Mouse (Mus musculus) monocyte, adult 2 months (primary cell): ENCODE measurements around the gene Rpsa.
"Not testable (repeated sequence)": the region's sequence is repeated elsewhere in the genome, so short reads cannot be mapped to it uniquely, and the experiment has no call there.

ENCODE experiments used
- DNase-seq, 2 experiments: peaks; one replicate each; pipeline ENCODE4 v3.0.0; 2022; ENCODE audit warnings: low spot score in 2 of 2, low read depth in 1 of 2

The Rpsa gene

GRCm38 (mm10) chr9:120127538-120128251 lies at the start of gene Rpsa:
TSS of gene Rpsa (plus strand) at chr9:120127689.
- peak; percentile 95 for DNase-seq

DNA sequence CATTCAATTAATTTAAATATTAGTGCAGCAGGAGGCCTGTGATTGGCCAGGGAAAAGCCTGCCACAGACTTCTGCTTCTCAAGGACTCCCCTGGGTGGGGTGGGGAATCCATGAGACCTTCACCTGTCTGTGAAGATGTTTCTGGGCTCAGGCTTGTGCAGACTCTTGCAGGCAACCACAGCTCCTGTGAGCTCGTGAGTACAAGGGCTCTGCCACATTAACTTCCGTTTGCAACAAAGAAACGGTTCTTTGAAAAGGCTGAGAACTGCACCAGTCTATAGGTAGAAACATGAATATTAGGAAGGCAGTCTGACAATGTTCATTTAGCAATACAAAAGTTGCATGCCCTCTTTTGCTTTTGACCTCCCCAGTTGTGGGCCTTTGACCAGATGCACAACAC lies 49.2 kb upstream of the Rpsa start:
- DNase-seq: no peak

DNA sequence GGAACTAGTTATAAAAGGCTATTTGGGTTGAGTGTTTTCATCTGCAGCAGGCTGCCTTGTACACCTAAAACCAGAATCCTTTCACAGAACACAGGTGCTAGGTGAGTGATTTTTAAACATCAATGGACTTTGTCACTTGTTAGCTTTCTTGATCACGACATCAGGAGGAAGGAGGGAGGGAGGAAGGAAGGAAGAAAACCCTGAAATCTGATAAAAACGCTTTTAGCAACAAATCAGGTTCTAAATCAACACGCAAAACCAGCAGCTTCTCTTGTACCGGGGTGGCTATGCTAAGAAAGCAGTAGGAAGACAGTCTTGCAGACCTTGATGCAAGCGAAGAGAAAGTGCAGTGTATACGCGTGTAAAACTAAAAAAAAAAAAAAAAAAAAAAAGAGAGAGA lies 47.6 kb upstream of the Rpsa start:
- no peak for DNase-seq

GRCm38 (mm10) chr9:120080546-120081108 lies 46.9 kb upstream of the Rpsa start:
- DNase-seq: no peak

GRCm38 (mm10) chr9:120081247-120081646 lies 46.2 kb upstream of the Rpsa start:
- DNase-seq: no peak

DNA sequence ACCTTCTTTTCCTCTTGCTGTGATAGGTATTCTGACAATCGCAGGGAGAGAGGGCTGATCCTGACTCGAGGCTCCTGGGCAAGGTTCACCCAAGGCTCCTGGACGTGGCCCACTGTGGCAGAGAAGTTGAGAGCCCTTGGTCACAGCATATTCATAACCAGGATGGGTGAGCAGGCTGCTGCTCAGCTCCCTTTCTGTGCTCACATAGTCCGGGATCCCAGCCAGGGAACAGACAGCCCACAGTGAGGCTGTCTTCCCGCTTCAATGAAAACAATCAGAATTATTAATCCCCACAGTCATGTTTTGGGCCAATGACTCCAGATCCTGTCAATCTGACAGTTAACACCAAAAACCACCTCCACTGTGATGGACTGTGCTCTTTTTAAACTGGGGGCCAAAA lies 45.5 kb upstream of the Rpsa start:
- DNase-seq: no peak

- no peak for DNase-seq
These were observed 44.8 kb upstream of the Rpsa start for GRCm38 (mm10) chr9:120082691-120083090.

DNA sequence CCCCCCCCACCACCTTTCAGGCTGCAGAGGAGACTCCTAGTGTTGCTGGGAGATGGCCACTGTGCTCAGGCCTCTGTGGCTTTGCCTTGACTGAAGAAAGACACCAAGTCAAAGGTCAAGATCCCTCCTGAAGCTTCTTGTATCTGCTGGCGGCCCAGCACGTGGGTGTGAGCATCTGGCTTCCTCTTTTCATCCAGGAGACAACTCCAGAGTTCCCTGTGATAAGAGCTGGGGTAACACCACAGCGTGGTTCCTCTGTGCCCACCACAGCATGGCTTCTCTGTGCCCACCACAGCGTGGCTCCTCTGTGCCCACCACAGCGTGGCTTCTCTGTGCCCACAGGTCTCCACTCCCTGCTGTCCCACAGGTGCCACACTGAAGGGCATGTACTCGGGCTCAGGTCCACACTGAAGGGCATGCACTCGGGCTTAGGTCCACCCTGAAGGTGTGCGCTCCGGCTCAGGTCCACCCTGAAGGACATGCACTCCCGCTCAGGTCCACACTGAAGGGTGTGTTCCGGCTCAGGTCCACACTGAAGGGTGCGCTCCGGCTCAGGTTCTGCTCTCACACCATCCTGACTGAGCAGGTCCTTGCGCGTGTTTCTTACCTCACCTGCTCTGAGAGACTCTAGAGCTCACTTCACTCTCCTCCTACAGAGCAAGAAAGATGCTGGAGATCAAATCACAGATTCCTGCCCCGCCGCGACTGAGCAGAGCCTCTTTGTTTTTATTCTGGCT lies 44.2 kb upstream of the Rpsa start:
- DNase-seq: peak in 1 of 2 experiments; percentile 13

GRCm38 (mm10) chr9:120084406-120084805 lies 43.1 kb upstream of the Rpsa start:
- no peak for DNase-seq

DNA sequence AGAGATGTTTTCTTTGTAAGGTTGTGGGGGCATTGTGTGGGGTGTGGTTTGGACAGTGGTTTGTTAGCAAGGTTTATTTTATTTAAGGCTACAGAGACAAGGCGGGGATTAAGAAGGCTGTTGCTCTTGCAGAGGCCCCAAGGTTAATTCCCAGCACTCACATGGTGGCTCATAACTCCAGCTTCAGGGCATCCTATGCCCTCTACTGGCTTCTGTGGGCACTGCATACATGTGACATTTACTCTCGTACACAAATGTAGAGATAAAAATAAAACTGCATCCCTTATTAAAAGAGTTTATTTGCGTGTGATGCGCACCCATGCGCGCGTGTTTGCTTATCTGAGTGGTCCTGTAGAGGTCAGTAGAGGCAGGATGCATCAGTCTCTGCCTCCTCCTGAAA lies 38.4 kb upstream of the Rpsa start:
- DNase-seq: no peak

DNA sequence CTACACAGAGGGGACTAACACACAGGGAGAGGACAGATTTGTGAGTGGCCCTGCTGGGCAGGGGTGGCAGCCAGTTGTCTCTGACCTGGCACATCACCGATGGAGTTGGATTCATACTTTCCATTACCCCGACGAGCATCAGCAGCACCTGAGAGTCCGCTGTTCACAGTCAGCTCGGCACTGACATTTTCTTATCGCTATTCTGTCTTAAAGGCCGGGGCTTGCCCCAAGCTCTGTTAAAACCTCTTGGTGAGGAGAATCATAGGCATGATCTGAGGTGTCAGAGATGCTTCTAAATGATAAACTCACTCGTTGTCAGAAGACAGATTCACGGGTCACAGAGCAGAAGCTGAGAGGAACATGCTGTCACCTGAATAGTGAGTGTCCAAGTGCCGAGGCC lies 36.4 kb upstream of the Rpsa start:
- no peak for DNase-seq

DNA sequence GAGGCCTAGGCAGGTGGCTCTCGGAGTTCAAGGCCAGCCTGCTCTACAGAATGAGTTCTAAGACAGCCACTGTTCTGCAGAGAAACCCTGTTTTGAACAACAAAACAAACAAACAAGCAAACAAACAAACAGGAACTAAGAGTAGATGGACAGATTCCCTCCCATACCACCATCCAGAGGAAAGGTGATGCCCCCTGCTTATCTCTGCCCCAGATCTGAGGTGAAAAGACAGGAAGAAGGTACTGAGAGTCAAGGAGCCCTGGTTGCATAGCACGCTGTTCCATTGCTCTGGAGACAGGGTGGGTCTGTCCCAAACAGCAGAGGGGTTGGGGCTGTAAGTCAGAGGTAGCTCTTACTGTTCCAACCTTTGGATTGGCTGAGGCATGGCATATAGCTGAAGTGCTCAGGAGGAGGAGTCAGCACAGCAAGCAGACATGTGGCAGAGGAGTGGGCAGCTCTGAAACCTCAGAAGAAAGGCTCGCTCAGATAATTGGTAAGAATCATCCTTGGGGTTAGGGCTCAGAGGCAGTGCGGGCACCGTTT lies 35.7 kb upstream of the Rpsa start, which contains the start of gene Ccr8:
TSS of gene Ccr8 (plus strand) at position 419 of the 543 bp plus-strand sequence.
- no peak for DNase-seq

DNA sequence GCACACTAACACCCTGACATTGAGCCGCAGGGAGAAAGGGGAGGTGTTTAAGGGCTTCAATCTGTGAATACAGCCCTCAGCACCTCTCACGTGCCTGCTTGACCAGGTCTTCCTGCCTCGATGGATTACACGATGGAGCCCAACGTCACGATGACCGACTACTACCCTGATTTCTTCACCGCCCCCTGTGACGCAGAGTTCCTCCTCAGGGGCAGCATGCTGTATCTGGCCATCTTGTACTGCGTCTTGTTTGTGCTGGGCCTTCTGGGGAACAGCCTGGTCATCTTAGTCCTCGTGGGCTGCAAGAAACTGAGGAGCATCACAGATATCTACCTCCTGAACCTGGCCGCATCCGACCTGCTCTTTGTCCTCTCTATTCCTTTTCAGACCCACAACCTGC lies 33.8 kb upstream of the Rpsa start:
- no peak for DNase-seq

DNA sequence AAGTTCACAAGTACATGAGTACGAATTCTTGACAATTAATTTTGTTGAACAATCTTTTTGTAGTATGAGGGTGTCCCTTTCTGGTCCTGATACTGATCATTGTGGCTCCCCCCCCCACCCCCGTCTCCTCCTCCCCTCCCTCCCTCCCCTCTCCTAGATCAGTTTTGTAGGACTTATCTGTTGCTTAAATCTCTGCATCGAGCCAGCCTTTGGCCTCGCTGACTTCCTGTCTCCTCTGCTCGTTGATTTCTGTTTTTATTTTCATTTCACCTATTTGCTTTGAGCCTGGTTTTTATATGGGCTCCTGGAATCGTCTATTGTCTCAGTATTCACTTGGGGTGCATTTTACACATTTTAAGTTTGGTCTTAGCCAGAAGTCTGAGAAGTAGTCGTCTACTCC lies 31.6 kb upstream of the Rpsa start:
- DNase-seq: no peak

GRCm38 (mm10) chr9:120098682-120099081 lies 28.8 kb upstream of the Rpsa start:
- peak in 1 of 2 experiments; percentile 20 for DNase-seq

- DNase-seq: no peak
These were observed 28.2 kb upstream of the Rpsa start for GRCm38 (mm10) chr9:120099304-120099703.

DNA sequence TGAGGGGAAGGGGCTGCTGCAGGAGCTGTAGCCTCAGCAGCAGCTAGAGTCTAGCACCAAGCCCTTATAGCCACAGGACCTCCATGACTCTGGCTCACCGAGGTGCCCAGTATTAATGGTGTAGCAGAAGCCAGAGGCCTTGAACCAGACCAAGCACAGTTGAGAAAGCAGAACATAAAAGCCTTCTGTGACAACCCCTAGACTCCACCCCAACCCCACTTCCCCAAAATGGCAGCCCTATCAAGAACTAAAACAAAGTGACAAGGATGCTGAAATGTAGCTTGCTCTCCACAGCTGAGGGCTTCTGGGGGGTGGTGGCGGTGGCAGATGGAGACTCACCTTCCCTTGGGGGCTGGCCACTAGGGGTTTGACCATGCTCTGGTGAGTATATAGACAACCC lies 26.3 kb upstream of the Rpsa start:
- DNase-seq: peak in 1 of 2 experiments; percentile 8

GRCm38 (mm10) chr9:120108953-120109352 lies 18.5 kb upstream of the Rpsa start:
- not testable (repeated sequence) for DNase-seq

GRCm38 (mm10) chr9:120110211-120111018 lies 17.1 kb upstream of the Rpsa start, which contains the start of gene Slc25a38:
TSS of gene Slc25a38 (plus strand) at chr9:120110374.
- peak; percentile 77 to 88 for DNase-seq

GRCm38 (mm10) chr9:120111156-120111945 lies 16.1 kb upstream of the Rpsa start:
- DNase-seq: no peak
